Mouse (Mus musculus): ENCODE measurements around the gene Gm17268. TPM values are rescaled to one million over a fixed set of nuclear protein-coding genes. Genes with fewer than 3 reads are reported as not detected.

The Gm17268 gene
- not detected in 2 replicates for total RNA-seq (2015)
- not detected in 2 replicates for total RNA-seq (2017)

- ATAC-seq (replicated peaks; ENCODE audit: poor library complexity), result no peak
These were observed at the start of gene Gm17268 for GRCm38 (mm10) chr11:82038535-82038934. Gene Gm17268, minus strand, starts transcription at chr11:82038562.

GRCm38 (mm10) chr11:82084360-82084759 is 46.0 kb upstream of the Gm17268 start:
- no peak for ATAC-seq (replicated peaks; ENCODE audit: poor library complexity)

GRCm38 (mm10) chr11:82080865-82081264 is 42.5 kb upstream of the Gm17268 start:
- ATAC-seq (replicated peaks; ENCODE audit: poor library complexity), result no peak

GRCm38 (mm10) chr11:82078136-82078730 is 39.9 kb upstream of the Gm17268 start:
- ATAC-seq (replicated peaks; ENCODE audit: poor library complexity), result no peak

- no peak for ATAC-seq (replicated peaks; ENCODE audit: poor library complexity)
These were observed 38.7 kb upstream of the Gm17268 start for GRCm38 (mm10) chr11:82077031-82077430.

- no peak for ATAC-seq (replicated peaks; ENCODE audit: poor library complexity)
These were observed 35.3 kb upstream of the Gm17268 start for GRCm38 (mm10) chr11:82073686-82074085.

GRCm38 (mm10) chr11:82072984-82073383 is 34.6 kb upstream of the Gm17268 start:
- no peak for ATAC-seq (replicated peaks; ENCODE audit: poor library complexity)

- peak; percentile 66 for ATAC-seq (replicated peaks; ENCODE audit: poor library complexity)
These were observed 34.0 kb upstream of the Gm17268 start for GRCm38 (mm10) chr11:82072374-82072773.

GRCm38 (mm10) chr11:82071076-82071475 is 32.7 kb upstream of the Gm17268 start:
- no peak for ATAC-seq (replicated peaks; ENCODE audit: poor library complexity)

- ATAC-seq (replicated peaks; ENCODE audit: poor library complexity), result no peak
These were observed 28.7 kb upstream of the Gm17268 start for GRCm38 (mm10) chr11:82066953-82067571.

- ATAC-seq (replicated peaks; ENCODE audit: poor library complexity), result 0 out of 2 replicates have a peak, but pooled peaks have one; percentile 20
These were observed 25.1 kb upstream of the Gm17268 start for GRCm38 (mm10) chr11:82063454-82063853.

- ATAC-seq (replicated peaks; ENCODE audit: poor library complexity), result no peak
These were observed 23.9 kb upstream of the Gm17268 start for GRCm38 (mm10) chr11:82062226-82062625.

- ATAC-seq (replicated peaks; ENCODE audit: poor library complexity), result no peak
These were observed 19.3 kb upstream of the Gm17268 start, which contains the start of gene Ccl11 for GRCm38 (mm10) chr11:82057646-82058045. Gene Ccl11, plus strand, starts transcription at chr11:82057823.

- no peak for ATAC-seq (replicated peaks; ENCODE audit: poor library complexity)
These were observed 15.5 kb upstream of the Gm17268 start for GRCm38 (mm10) chr11:82053849-82054248.

- ATAC-seq (replicated peaks; ENCODE audit: poor library complexity), result peak; percentile 85
These were observed 9.5 kb upstream of the Gm17268 start for GRCm38 (mm10) chr11:82047746-82048415.

- no peak for ATAC-seq (replicated peaks; ENCODE audit: poor library complexity)
These were observed 7.1 kb upstream of the Gm17268 start, which contains the start of gene Ccl7 for GRCm38 (mm10) chr11:82045471-82045870. Gene Ccl7, plus strand, starts transcription at chr11:82045712.

GRCm38 (mm10) chr11:82041671-82042080 is 3.3 kb upstream of the Gm17268 start:
- ATAC-seq (replicated peaks; ENCODE audit: poor library complexity), result peak; percentile 85

GRCm38 (mm10) chr11:82039132-82039660 is 834 bp upstream of the Gm17268 start:
- no peak; the same call in 1 of the 2 replicates for ATAC-seq (replicated peaks; ENCODE audit: poor library complexity)

GRCm38 (mm10) chr11:82035857-82036256 is 2.5 kb downstream of the Gm17268 start:
- ATAC-seq (replicated peaks; ENCODE audit: poor library complexity), result no peak

- peak; percentile 96 for ATAC-seq (replicated peaks; ENCODE audit: poor library complexity)
These were observed 3.0 kb downstream of the Gm17268 start, which contains the start of gene Ccl2 for GRCm38 (mm10) chr11:82035356-82035755. Gene Ccl2, plus strand, starts transcription at chr11:82035571.

- no peak for ATAC-seq (replicated peaks; ENCODE audit: poor library complexity)
These were observed 3.9 kb downstream of the Gm17268 start for GRCm38 (mm10) chr11:82034446-82034845.

Measured in megakaryocyte progenitor cell, adult 5-6 weeks (primary cell).